Mouse (Mus musculus): ENCODE measurements around the gene Aqp11.

GRCm38 (mm10) chr7:97766406-97767166, 28.5 kb upstream of the Aqp11 start:
- no peak for TF ChIP-seq GATA1 (IDR thresholded peaks at IDR 0.05; ENCODE audit: borderline replicate concordance, low read length)
- no peak for TF ChIP-seq FLI1 (IDR thresholded peaks at IDR 0.05; ENCODE audit: low read length)
